Mouse (Mus musculus): ENCODE data around the gene Cenpx. TPM values are rescaled to one million over a fixed set of nuclear protein-coding genes. Genes with fewer than 3 reads are reported as not detected.
"Not testable (repeated sequence)": the region's sequence is repeated elsewhere in the genome, so short reads cannot be mapped to it uniquely, and the experiment has no call there.

Cenpx gene
- total RNA-seq (2017) = 27.0 to 58.3 TPM (median 41.9 TPM) in 3 replicates

GRCm38 (mm10) chr11:120713580-120714518 lies at the start of gene Cenpx, which contains the start of gene Lrrc45:
Gene Cenpx (minus strand): TSS chr11:120713738.
Gene Lrrc45 (plus strand): TSS chr11:120713925.
- peak; percentile 95 for ATAC-seq (replicated peaks; ENCODE audit: insufficient number of reproducible peaks, low FRiP score, low TSS enrichment, poor library complexity, severe bottlenecking)

GRCm38 (mm10) chr11:120762672-120763041 lies 49.1 kb upstream of the Cenpx start, which contains the start of gene Hmga1b:
Gene Hmga1b (plus strand): TSS chr11:120762794.
- not testable (repeated sequence) for ATAC-seq (replicated peaks; ENCODE audit: insufficient number of reproducible peaks, low FRiP score, low TSS enrichment, poor library complexity, severe bottlenecking)

- no peak for ATAC-seq (replicated peaks; ENCODE audit: insufficient number of reproducible peaks, low FRiP score, low TSS enrichment, poor library complexity, severe bottlenecking)
These were observed 48.5 kb upstream of the Cenpx start for GRCm38 (mm10) chr11:120761811-120762671.

GRCm38 (mm10) chr11:120760236-120760635 lies 46.7 kb upstream of the Cenpx start:
- ATAC-seq (replicated peaks; ENCODE audit: insufficient number of reproducible peaks, low FRiP score, low TSS enrichment, poor library complexity, severe bottlenecking) = no peak

- no peak for ATAC-seq (replicated peaks; ENCODE audit: insufficient number of reproducible peaks, low FRiP score, low TSS enrichment, poor library complexity, severe bottlenecking)
These were observed 38.1 kb upstream of the Cenpx start for GRCm38 (mm10) chr11:120751606-120752005.

GRCm38 (mm10) chr11:120749430-120749829 lies 35.9 kb upstream of the Cenpx start:
- peak; percentile 87 for ATAC-seq (replicated peaks; ENCODE audit: insufficient number of reproducible peaks, low FRiP score, low TSS enrichment, poor library complexity, severe bottlenecking)

- ATAC-seq (replicated peaks; ENCODE audit: insufficient number of reproducible peaks, low FRiP score, low TSS enrichment, poor library complexity, severe bottlenecking) = no peak
These were observed 34.4 kb upstream of the Cenpx start for GRCm38 (mm10) chr11:120747974-120748373.

GRCm38 (mm10) chr11:120744121-120744701 lies 30.7 kb upstream of the Cenpx start:
- no peak for ATAC-seq (replicated peaks; ENCODE audit: insufficient number of reproducible peaks, low FRiP score, low TSS enrichment, poor library complexity, severe bottlenecking)

- ATAC-seq (replicated peaks; ENCODE audit: insufficient number of reproducible peaks, low FRiP score, low TSS enrichment, poor library complexity, severe bottlenecking) = no peak
These were observed 27.4 kb upstream of the Cenpx start for GRCm38 (mm10) chr11:120740981-120741380.

GRCm38 (mm10) chr11:120736424-120736823 lies 22.9 kb upstream of the Cenpx start:
- ATAC-seq (replicated peaks; ENCODE audit: insufficient number of reproducible peaks, low FRiP score, low TSS enrichment, poor library complexity, severe bottlenecking) = no peak

- ATAC-seq (replicated peaks; ENCODE audit: insufficient number of reproducible peaks, low FRiP score, low TSS enrichment, poor library complexity, severe bottlenecking) = peak; percentile 51; the same call in 1 of the 2 replicates
These were observed 20.0 kb upstream of the Cenpx start for GRCm38 (mm10) chr11:120733521-120733920.

GRCm38 (mm10) chr11:120731858-120732680 lies 18.5 kb upstream of the Cenpx start, which contains the start of gene Cbr2:
Gene Cbr2 (minus strand): TSS chr11:120732114.
- ATAC-seq (replicated peaks; ENCODE audit: insufficient number of reproducible peaks, low FRiP score, low TSS enrichment, poor library complexity, severe bottlenecking) = no peak

GRCm38 (mm10) chr11:120731395-120731794 lies 17.9 kb upstream of the Cenpx start:
- ATAC-seq (replicated peaks; ENCODE audit: insufficient number of reproducible peaks, low FRiP score, low TSS enrichment, poor library complexity, severe bottlenecking) = no peak

GRCm38 (mm10) chr11:120730331-120730870 lies 16.9 kb upstream of the Cenpx start:
- ATAC-seq (replicated peaks; ENCODE audit: insufficient number of reproducible peaks, low FRiP score, low TSS enrichment, poor library complexity, severe bottlenecking) = no peak

- peak; percentile 65 for ATAC-seq (replicated peaks; ENCODE audit: insufficient number of reproducible peaks, low FRiP score, low TSS enrichment, poor library complexity, severe bottlenecking)
These were observed 16.0 kb upstream of the Cenpx start for GRCm38 (mm10) chr11:120729432-120730050.

- no peak for ATAC-seq (replicated peaks; ENCODE audit: insufficient number of reproducible peaks, low FRiP score, low TSS enrichment, poor library complexity, severe bottlenecking)
These were observed 15.1 kb upstream of the Cenpx start for GRCm38 (mm10) chr11:120728530-120729240.

GRCm38 (mm10) chr11:120727564-120727963 lies 14.0 kb upstream of the Cenpx start:
- no peak for ATAC-seq (replicated peaks; ENCODE audit: insufficient number of reproducible peaks, low FRiP score, low TSS enrichment, poor library complexity, severe bottlenecking)

All from monocyte, adult 5-6 weeks (primary cell).